Mouse (Mus musculus): ENCODE results near the gene Tsc1.

DNA sequence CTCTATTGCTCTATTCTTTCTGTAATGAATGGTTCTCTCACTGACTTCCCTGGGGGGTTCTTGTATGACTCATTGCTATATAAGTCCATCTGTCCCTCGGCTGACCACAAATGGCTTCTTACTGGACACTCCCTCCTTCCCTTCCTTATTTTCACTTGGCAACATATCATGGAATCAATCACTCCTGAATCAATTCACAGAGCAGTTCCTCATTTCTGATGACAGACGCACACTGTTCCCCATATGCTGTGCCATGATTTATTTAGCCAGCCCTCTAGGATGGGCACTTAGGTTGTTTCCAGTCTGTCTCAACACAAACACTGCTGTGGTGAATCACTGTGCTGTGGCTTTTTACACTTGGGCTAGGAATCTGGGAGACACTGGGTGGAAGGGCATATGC, 49.5 kb upstream of the Tsc1 start:
- TF ChIP-seq CTCF (IDR thresholded peaks at IDR 0.05; ENCODE audit: borderline replicate concordance, insufficient read depth, low read length) = no peak
- TF ChIP-seq POLR2A (IDR thresholded peaks at IDR 0.05; ENCODE audit: low read depth, low read length) = no peak
